Mouse (Mus musculus) kidney, postnatal 4 days (tissue): Measurements from ENCODE around the gene Psmb2.

ENCODE experiments used
- DNase-seq, 2 experiments: peaks; one replicate each; pipeline ENCODE4 v3.0.0; 2021; ENCODE audit warnings: mixed read lengths in 2 of 2

Psmb2 gene

DNA sequence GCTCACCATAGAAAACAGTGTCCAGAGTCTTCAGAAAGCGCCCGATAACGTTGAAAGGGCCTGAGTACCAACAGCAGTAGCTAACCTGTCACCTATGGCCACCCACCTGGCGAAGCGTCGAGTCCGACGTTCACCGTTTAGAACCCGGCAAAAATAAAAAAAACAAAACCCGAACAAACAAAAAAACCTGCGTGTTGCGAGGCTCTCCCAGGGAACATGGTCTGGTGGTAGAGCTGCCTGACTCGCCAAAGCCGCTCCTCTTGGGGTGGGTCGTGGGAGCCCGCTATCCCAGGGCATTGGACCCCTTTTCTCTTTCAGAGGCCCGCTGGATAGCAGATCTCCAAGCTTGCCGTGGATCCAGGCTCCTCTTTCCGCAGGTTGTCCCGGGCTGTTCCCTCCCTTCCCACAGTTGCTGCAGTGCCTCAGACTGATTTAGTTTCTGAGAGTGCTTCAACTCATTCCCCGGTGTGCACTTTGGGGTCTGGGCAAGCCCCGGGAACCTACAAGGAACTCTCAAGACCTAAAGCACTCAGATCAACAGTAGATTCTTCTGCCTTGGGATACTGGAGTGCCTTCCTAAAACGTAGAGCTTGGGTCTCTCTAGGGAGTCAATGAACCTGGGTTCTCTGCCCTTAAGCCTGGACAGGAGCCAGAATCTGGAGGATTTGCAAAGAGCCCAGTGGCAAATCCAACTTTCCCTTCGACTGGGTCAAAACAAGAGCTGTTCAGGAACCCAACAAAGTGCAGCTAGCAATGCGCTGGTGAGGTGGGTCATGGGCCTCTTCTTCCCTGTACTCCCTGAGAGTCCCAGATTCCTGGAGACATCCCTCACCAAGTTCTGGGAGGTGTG is 55.3 kb downstream of the Psmb2 start:
- DNase-seq: no peak

DNA sequence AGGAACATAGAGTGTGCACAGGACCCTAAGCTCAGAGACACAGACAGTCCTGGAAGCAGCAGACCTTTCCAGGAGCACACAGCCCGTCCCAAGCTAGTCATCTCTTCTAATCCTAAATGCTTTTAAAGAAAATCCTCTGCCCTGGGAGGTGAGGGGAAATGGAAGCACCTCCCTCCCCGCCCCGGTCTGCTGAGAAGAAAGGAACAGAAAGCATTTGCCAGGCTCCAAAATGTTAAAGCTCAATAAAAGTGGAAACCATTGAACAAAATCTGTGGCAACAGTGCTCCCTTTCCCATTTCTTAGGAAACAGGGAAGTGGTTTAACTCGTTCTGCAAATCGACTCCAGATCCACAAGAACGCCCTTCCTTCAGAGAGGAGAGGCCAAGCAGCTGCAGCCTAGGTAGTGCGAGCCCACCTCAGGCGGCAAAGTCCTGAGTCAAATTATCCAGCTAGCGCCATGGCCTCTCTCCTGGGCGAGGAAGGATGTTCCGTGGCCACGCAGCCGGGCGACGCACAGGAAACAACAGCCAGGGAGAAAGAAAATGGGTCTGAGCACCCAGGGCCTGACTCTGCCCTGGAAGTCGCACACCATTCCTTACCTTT is 56.7 kb downstream of the Psmb2 start:
- no peak for DNase-seq

DNA sequence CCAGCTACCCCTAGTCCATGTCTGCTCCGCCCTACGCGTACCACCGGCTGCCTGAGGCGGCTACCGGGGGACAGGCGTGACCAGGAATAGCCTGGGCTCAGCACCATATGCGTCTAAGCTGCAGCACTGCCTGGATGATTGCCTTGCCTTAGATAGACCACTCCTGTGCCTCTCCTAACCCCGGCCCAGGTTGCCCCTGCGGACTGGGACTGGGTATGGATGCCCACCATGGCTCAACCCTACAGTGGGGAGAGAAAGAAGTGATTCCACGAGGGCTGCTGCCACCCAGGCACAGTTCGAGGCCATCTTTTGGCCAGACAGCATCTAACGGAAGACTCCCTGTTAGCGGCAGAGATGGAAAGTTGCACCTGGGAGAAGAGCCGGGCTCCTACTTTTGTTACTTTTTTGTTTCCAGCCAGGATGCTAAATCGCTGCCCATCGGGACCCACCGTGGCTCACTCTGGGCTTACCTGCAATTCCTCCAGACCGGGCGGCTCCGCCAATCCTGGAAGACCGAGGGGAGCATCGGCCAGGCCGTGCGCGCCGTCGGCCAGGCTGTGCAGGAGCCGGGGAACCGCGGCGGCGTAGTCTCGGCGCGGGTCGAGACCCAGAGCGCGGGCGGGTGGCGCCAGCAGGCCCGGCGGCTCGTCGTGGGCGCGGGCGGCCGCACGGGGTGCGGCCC is 57.4 kb downstream of the Psmb2 start:
- DNase-seq: no peak

DNA sequence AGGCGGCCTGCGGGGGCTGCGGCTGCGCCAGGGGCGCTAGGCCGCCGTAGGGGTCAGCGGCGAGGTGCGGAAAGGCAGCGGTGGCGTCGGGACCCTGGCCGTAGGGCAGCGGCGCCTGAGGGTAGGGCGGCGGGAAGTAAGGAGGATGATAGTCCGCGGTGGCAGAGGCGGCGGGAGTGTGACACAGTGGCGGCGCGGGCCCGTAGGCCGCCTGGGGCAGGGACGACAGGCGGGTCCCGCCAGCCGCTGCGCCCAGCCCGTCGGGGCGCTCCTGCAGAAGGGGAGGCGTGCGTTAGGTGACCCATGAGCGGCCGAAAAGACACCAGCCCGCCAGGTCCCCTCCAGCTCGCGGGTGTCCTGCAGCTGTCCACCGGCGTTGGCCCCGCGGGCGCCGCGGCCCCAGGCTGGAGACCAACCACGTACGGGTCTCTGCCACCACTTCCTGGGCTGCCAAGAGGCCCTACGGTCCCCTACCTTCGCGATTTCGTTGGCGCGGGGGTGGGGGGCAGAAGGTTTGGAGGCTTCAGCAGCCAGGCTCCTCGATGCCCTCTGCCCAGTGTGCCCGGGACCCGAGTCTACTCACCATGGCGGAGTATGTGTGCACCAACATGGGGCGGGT is 58.1 kb downstream of the Psmb2 start:
- peak in 1 of 2 experiments; percentile 35 for DNase-seq

DNA sequence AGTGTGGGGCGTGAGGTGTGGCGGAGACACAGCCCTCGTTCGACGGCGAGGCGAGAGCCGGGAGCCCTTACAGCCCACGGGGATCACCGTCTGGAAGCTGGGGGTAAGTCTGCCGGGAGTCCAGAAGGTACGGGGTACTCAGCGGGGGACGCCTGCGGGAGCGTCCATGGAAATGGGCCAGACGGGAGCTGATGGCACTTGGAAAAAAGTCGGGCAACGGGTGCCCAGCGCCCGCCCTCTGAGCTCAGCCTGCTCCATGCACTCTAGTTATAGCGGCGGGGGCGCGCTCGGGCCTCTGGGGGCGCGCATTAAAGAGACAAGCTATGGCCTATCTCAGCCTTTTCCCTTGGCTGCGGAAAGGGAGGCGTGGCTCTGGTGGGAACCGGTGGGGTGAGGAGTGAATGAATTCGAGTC is 58.6 kb downstream of the Psmb2 start, which contains the start of gene Tfap2e:
Tfap2e (minus strand) TSS at position 240 of the 414 bp plus-strand sequence.
- DNase-seq: peak; percentile 71 to 79

DNA sequence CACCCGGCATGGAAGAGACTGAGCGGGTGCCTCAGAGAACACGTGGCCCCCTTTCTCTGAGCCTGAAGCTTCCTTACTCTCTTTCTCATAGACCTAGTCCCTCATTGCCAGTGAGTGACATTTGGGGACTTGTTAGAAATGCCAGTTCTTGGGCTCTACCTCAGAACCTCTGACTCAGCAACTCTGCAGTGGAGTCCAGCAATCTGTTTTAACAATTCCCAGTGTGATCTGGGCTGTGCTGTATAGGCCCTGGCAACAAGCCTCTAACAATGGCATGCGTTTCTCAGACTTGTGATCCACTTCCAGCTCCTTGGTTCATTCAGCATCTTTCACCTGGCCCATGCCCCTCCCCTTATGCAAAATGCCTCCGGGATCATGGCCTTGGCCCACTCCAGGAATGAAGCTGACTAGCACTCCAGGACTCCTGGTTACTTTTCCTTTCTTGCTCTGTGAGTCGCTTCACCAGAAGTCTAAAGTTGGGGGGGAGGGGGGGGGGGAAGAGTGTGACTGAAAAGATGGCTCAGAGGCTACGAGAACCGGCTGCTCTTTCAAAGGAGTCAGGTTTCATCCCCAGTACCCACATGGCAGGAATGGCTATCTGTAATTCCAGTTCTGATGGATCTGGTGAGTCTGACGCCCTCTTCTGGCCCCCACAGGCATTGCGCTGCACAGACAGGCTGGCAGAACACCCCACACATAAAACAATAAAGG is 62.7 kb downstream of the Psmb2 start:
- DNase-seq: peak in 1 of 2 experiments; percentile 52

DNA sequence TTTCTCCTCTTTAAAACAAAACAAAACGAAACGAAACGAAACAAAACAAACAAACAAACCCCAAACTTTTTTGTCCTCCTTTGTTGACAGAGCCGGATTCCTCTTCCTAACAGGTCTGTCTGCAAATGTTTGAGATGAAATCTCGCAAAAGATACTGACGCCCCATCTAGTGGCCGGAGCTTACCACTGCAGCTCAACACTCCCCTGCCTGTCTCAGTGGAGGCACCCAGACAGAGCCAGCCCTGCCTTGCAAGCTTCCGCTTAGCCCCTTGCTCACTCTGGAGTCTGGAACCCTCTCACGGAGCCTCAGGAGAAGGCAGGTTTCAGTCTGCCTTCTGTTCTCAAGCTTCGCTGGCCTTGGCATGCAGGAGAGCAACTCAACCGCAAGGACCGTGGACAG is 64.0 kb downstream of the Psmb2 start:
- DNase-seq: peak; percentile 87

DNA sequence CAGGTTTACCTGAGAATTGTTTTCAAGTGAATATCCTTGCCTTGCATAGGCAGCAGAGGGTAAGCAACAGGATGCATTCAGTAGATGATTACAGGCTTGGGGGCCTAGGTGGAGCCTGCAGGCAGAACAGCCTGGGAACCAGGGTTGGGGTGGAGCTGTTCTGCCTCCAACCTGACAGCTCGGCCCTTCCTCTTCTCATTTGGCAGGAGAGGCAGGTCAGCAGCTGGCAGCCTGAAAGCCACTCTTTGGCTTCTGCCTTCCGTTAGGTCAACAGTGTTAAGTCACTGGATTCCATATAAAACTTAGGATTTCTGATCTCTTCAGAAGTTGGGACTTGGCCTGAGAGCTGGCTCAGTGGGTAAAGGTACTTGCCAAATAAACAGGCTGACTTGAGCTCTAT is 65.5 kb downstream of the Psmb2 start:
- DNase-seq: no peak

DNA sequence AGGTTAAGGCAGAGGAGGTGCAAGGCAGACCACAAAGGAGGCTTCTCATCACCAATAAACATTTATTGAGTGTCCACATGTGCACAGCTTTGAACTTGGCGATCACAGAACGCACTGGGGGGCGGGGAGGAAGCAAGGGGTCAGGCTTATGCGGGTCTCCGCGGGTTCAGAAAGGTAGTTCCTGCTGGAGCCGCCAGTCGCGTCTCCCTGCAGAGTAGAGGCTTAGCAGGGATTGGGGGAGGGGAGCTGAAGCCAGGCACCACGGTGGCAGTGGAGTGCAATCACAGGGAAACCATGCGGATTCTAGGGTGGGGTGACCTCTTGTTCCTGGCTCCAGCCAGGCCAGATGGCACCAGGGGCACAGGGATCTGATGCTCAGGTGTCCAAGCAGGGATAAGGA is 66.3 kb downstream of the Psmb2 start:
- no peak for DNase-seq

DNA sequence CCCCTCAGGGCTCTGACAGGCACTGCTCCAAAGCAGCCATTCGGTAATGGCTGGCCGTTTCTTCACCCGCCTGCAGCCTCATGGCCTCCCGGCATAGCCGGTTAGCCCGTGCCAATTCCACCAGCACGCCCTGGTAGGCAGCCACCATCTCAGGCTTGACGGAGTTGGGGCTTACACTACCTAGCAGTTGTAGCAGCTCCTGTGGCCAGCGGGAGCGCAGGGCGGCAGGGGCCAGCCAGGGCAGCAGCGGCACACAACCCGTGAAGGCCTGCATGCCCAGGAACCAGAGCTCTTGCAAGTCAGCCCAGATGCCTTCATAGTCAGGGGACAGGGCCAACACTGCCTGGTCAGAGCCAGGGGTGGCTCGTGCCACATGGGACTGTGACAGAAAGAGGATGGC is 67.4 kb downstream of the Psmb2 start:
- no peak for DNase-seq

DNA sequence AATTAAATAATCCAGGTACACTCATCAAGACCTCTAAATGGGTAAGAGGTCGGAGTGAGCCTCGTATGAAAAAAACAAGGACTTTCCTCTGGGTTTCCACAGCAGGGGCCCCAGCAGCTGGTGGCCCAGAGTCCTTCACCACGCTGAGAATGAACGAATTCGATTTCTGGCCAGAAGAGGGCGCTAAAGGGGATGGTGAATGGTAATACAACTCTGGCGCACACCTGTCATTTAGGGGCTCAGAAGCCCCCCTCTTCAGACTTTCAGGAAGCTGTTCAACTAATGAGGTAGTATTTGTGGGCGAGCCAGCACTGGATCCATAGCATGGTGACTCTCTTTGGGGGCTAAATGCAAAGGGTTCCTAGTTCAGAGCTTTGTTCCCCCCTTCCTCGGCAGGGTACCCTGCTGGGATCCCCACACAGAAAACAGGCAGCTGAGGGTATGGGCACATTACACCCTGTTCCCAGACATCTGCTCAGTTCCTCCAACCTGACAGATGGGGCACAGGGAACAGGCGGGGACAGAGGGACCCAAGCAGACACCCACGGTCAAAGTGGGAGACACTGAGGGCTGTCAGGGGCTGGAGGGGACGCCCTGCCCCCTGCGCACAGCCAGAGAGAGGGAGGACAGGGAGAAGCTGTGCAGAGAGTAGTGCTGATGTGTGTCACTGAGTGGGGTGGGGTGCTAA is 68.2 kb downstream of the Psmb2 start:
- peak; percentile 77 for DNase-seq

DNA sequence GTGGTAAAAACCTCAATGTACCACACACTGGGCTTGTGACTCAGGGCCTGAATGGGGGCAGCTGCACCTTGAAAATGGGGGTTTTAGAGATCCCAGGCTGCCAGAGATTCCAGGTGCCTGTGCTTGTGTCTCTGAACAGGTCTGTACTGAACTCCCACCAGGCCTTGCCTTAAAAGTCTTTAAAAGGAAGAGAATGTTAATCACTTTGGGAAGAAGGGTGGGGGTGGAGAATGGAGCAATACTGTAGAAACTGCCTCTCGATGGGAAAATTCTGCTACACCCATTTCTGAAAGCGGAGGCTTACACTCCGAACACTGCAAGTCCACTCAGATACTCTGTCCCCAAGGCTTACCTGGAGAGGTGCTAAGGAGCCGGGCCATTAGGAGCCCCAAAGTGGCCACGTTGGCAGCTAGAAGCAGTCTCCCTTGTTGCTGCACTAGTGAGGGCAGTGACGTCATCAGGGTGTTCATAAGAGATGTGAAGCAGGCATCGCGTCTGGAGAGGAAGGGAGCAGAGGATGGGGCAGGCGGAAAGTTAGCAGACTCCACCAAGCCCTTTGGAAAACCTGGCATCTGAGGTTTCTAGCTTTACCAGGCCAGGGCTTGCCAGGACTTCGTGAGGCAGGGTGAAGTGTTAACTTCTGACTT is 68.9 kb downstream of the Psmb2 start:
- DNase-seq: no peak

DNA sequence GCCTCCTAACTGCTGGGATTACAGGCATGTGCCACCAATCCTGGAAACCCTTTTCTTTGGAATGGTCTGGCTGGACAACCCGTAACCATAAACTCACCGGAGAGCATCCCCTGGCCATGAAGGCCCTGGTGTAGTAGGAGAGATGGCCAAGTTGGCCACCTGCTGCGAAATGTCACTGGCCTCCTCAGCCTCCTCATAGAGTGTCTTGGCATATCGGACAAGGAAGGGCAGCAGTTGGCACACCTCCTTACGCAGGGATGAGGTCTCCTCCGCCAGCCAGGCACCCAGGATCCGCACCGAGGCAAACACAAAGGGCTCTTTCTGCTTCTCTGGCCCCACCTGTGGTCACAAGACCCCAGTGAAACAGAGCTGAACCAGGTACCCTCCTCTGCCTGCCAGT is 71.0 kb downstream of the Psmb2 start:
- no peak for DNase-seq

DNA sequence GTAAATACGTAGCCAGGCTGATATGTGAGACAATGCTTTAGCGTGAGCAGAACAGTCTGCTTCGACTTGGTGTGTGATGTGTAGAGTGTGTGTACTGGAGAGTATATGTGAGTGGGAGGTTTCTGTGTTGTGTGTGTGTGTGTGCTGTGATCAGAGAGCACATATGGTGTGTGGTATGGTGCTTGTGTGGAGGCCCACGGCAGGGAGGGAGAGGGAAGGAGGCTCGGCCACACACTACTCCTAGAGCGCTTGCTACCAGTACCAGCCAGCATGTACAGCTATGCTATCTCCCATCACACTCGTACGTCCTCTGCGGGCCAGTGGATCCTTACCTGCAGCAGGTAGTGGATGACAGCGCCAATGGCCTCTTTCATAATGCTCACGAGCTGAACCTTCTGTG is 72.1 kb downstream of the Psmb2 start:
- no peak for DNase-seq

DNA sequence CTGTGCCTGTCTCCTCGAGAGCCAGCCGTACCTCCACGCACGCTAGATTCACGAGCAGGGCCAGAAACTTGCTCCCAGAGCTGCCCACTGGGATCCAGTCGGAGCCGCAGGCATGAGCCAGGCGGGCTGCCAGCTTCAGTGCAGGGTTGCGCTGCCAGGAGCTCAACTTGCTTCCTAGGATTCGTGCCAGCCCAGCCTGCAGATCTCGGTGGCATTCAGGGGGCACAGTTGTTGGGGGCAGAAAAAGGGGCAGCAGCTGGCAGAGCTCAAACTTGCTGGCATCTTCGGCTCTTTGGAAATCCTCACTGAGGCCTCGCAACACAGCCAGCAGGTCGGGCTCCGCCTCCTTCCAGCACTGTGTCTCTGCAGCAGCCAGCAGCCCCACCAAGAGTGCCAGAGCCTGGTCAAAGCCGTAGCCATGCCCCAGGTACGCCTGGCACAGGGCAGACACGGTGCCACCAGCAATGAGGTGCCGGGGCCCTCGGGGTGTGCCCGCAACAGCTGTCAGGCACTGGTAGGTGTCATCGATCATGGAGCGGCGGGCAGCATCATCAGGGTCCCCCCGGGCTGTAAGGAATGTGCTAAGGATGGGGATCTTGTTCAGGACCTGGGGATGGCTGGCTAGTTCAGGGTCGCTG is 72.7 kb downstream of the Psmb2 start:
- no peak for DNase-seq

DNA sequence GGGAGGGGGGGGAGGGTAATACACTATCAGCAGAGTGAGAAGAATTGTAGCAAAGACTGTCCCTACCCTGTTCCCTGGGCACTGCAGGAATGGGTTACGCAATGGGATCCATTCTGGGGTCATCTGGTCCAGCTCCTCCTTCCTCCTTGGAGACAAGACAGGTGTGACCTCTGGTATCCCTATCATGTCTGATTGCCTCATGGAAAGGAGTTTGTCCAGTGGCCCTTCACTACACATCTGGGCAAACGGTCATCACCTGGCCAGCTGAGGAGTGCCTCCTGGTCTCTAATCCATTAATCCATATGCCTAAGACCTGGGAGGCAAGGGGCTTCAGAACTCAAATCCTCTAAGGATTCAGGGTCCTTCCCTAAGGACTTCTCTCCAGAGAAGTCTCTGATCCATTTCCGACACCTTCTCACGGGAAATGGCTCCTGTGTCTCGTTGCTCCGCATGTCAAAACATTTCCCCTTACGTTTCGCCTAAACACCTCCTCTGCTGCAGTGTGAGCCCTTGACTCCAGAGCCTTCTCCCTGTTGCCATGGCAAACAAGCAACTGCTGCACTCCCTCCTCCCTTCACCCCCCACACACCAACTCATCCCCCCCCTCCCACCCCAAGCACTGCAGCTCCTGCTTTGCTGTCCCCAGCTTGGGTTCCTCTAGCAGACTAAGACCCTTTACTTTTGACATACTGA is 73.6 kb downstream of the Psmb2 start:
- no peak for DNase-seq

DNA sequence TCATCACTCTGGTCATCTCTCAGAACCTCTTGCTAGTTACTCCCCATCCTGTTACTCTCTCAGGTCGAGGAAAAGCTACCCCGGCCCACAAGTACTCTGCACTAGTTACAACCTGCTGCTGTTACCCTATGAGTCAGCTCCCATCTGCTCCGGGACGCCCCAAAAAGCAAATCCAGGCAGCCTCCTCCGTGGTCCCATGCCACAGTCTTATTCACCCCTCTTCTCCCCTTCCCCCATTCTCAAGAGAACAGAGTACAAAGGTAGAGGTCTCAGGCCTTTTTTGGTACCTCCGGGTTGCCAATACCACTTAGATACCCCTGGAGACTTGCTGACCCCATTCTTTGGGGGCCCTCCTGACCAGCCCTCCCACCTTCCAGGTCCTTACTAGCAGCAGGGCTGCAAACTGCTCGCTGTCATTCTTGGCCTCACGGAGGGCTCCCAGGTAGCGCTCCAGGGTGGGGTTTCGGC is 74.2 kb downstream of the Psmb2 start:
- DNase-seq: no peak

DNA sequence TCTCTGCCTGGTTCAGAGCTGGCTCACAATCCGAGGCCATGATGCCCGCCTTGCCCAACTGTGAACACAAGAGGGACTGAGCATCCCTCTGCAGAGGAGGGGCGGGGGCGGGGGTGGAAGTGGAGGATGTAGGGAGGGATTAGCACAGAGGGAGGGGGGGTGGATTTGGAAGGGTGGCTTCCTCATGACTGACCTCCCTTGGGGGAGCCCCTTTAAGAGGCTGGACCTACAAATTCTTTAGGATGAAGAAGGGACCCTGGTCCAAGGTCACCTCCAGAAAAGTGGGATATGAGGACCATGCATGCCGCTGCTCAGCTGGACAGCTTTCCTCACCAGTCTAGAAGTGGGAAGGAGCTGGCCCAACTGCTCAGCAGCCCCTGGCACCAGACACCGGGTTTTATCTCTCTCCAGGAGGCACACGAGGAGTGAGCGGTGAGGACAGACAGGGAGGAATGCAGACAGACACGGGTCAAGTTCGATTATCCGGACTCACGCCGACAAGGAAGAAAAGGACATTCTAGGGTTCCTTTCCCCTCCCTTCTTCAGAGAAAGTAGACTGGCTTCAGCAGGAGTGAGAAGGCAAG is 74.7 kb downstream of the Psmb2 start:
- no peak for DNase-seq

DNA sequence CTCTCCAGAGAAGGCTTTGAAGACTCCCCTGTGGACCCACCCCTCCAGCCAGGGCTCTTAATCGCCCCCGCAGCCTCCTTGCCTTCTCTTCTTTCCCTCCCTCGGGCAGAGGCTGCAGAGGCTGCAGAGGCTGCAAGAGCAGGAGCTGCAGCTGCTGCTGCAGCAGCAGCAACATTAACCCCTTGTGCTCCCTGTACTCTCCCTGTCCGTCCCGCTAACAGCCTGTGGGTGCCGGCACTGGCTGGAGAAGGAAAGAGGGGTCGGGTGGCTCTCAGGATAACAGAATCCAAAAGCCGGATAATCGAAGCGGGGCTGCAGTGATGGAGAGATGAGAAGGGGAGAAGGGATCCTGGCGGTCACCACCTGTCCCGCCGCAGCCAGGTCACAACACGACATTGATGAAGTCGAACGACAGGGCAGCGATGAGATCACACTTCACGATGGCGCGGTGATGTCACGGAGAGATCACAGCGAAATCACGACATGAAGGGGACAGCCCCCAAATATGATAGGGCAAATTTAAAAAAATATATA is 75.2 kb downstream of the Psmb2 start:
- DNase-seq: peak in 1 of 2 experiments; percentile 42
